Mouse (Mus musculus): ENCODE results near the gene Zcchc2. TPM values are rescaled to one million over a fixed set of nuclear protein-coding genes. Genes with fewer than 3 reads are reported as not detected.

Zcchc2 gene
- polyA plus RNA-seq, 1 experiment from 2014 or later = 3.1 TPM

DNA sequence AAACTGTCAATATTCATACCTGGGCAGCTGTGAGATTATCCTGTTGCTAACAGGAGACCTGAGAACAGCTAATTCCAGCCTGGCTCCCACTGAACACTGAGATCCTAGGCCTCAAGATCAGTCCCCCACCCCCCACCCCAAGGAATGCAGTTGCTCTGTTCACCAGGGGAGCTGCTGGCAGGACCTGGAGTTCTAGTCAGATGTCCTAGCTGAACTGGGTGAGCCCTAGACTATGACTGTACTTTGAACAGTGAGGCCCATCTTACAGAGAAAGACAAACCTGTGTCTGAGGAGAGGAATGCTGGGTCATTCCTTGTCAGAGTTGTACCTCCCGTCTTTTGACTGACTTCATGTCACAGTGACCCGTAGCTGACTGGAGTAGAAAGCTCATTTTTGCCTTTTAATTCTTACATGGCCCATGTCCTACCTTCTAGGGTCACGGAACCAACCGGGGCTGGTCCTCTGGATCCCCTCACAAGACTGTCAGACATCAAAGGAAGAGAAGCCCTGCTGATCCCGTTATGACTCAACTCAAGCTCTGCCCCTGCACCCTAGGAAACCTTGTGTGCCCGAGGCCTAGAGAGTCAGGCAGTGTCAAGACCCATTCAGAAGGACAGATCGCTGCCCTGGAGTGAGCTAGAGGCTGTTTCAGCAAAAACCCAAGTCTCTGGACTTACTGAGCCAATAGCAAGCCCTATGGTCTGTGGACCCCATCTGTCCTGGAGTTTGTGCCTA lies 28.0 kb upstream of the Zcchc2 start:
- ATAC-seq (ENCODE audit: low FRiP score) (no peak), DNase-seq (ENCODE audit: low spot score) (no peak)
- Histone ChIP-seq H3K4me3 (replicated peaks; ENCODE audit: low read length) (no peak overlapping the region), H3K4me1 (replicated peaks; ENCODE audit: control insufficient read depth, insufficient read depth, low read length) (no peaks in the 10 kb centered on the region), H3K27me3 (ENCODE audit: control insufficient read depth, insufficient read depth, low read length) (no peaks in the 10 kb centered on the region), H3K36me3 (replicated peaks; ENCODE audit: control insufficient read depth, insufficient read depth) (no peaks in the 10 kb centered on the region), H3K9me3 (ENCODE audit: control insufficient read depth, low read length) (no peaks in the 10 kb centered on the region), H3K4me2 (replicated peaks) (no peak overlapping the region), H3K27ac (no peak overlapping the region), H3K9ac (no peak overlapping the region)
- 74% methylated on average over 7 of the region's 7 CpGs for WGBS

DNA sequence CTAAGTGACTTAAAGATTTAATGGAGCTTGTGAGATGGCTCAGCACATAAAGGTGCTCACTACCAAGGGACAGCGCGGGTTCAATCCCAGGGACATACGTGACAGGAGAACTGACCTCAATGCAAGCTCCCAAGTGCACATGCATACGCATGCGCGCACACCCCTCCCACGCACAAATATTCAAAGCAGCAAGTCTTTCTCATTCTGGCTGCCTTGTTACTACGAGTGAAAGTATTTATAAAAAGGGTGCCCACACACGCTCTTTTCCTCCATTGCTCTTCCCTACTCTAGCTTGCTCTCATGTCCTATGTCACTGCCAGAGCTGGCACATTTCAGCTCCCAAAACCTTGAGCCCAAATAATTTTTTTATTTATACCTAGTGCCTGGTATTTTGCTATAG lies 27.4 kb upstream of the Zcchc2 start:
- WGBS = 91% methylated on average over 9 of the region's 9 CpGs
- H3K36me3 ChIP-seq (replicated peaks; ENCODE audit: control insufficient read depth, insufficient read depth) = no peaks in the 10 kb centered on the region
- H3K27me3 ChIP-seq (ENCODE audit: control insufficient read depth, insufficient read depth, low read length) = no peaks in the 10 kb centered on the region
- ATAC-seq (ENCODE audit: low FRiP score) (no peak), DNase-seq (ENCODE audit: low spot score) (no peak)
- no peaks in the 10 kb centered on the region for H3K4me1 ChIP-seq (replicated peaks; ENCODE audit: control insufficient read depth, insufficient read depth, low read length)
- H3K9ac ChIP-seq = no peak overlapping the region
- H3K4me3 ChIP-seq (replicated peaks; ENCODE audit: low read length) = no peak overlapping the region
- no peak overlapping the region for H3K27ac ChIP-seq
- H3K9me3 ChIP-seq (ENCODE audit: control insufficient read depth, low read length) = no peaks in the 10 kb centered on the region
- no peak overlapping the region for H3K4me2 ChIP-seq (replicated peaks)

DNA sequence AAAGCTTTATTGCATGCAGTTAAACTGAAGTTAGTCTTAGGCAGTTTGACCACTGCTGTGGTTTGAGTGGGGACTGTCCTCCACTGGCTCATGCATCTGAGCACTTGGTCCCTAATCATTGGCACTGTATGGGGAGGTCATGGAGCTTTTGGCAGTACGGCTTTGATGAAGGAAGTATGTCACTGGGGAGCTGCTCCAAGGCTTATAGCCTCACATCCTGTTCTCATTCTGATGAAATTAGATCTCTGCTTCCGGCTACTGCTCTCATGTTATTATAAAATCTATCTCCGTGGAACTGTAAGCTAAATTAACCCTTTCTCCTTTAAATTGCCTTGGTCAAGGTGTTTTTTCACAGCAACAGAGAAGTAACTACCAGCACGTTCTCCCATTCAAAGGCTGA lies 25.7 kb upstream of the Zcchc2 start:
- Histone ChIP-seq H3K27ac (no peak overlapping the region), H3K4me3 (replicated peaks; ENCODE audit: low read length) (no peak overlapping the region), H3K27me3 (ENCODE audit: control insufficient read depth, insufficient read depth, low read length) (no peaks in the 10 kb centered on the region), H3K4me1 (replicated peaks; ENCODE audit: control insufficient read depth, insufficient read depth, low read length) (no peaks in the 10 kb centered on the region), H3K9me3 (ENCODE audit: control insufficient read depth, low read length) (no peaks in the 10 kb centered on the region), H3K4me2 (replicated peaks) (no peak overlapping the region), H3K9ac (no peak overlapping the region), H3K36me3 (replicated peaks; ENCODE audit: control insufficient read depth, insufficient read depth) (no peaks in the 10 kb centered on the region)
- ATAC-seq (ENCODE audit: low FRiP score) (no peak), DNase-seq (ENCODE audit: low spot score) (no peak)
- 67% methylated on average over 4 of the region's 4 CpGs for WGBS

DNA sequence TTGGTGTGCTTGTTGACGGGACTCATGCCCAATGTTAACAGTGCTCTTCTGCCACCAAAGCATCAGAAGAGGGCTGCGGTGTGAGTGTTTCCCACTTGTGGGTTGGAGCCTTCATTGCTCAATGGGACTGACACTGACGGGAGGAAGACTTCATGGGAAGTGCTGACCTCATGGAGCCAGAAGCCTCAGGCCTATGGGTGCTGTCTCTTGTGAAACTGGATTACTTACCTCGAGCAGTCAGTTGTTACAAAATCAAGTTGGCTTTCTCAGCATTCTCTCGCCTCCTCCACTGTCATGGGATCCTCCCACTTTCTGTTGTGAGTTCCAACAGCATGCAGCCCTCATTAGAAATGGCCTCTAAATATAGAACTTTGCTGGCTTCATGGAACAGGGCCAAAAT lies 25.0 kb upstream of the Zcchc2 start:
- no peaks in the 10 kb centered on the region for H3K4me1 ChIP-seq (replicated peaks; ENCODE audit: control insufficient read depth, insufficient read depth, low read length)
- H3K4me3 ChIP-seq (replicated peaks; ENCODE audit: low read length) = no peak overlapping the region
- no peak overlapping the region for H3K4me2 ChIP-seq (replicated peaks)
- no peaks in the 10 kb centered on the region for H3K9me3 ChIP-seq (ENCODE audit: control insufficient read depth, low read length)
- DNase-seq (ENCODE audit: low spot score) (no peak), ATAC-seq (ENCODE audit: low FRiP score) (no peak)
- no peaks in the 10 kb centered on the region for H3K27me3 ChIP-seq (ENCODE audit: control insufficient read depth, insufficient read depth, low read length)
- no peak overlapping the region for H3K9ac ChIP-seq
- no peaks in the 10 kb centered on the region for H3K36me3 ChIP-seq (replicated peaks; ENCODE audit: control insufficient read depth, insufficient read depth)
- no peak overlapping the region for H3K27ac ChIP-seq
- 86% methylated on average over 5 of the region's 5 CpGs for WGBS

DNA sequence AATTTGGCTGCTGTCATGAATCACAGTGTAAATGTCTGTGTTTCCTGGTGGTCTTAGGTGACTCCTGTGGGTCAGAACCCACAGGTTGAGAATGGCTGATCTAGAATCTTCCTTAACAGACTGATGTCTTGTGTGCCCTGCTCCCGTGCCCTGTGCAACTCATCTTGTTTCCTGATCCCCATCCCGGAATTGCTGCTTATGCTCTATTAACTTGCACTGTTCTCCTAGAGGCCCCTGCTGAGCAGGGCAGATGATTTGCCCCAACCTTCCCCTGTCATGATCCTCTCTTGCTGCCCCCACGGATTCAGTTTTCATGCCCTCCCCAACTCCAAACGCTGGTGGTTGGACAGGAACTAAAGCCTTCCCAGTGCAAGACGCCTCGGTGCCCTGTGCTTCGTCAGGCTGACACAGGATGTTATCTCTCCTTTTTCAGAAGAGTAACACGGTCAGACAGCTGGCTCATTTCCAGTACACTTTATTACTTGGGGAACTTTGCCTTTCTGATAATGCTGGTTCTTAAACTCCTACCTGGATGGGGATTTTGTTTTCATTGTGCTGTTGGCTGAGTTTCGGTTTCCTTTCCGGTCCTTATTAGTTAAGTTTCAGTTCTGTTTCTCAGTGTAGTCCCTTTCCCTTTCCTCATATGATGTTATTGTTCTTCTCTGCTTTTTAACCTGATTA lies 18.6 kb upstream of the Zcchc2 start:
- Histone ChIP-seq H3K27ac (no peak overlapping the region), H3K9me3 (ENCODE audit: control insufficient read depth, low read length) (no peaks in the 10 kb centered on the region), H3K36me3 (replicated peaks; ENCODE audit: control insufficient read depth, insufficient read depth) (no peaks in the 10 kb centered on the region), H3K9ac (no peak overlapping the region), H3K4me2 (replicated peaks) (no peak overlapping the region), H3K27me3 (ENCODE audit: control insufficient read depth, insufficient read depth, low read length) (no peaks in the 10 kb centered on the region), H3K4me1 (replicated peaks; ENCODE audit: control insufficient read depth, insufficient read depth, low read length) (no peaks in the 10 kb centered on the region), H3K4me3 (replicated peaks; ENCODE audit: low read length) (no peak overlapping the region)
- ATAC-seq (ENCODE audit: low FRiP score) (no peak), DNase-seq (ENCODE audit: low spot score) (no peak)
- WGBS = 75% methylated on average over 10 of the region's 10 CpGs

DNA sequence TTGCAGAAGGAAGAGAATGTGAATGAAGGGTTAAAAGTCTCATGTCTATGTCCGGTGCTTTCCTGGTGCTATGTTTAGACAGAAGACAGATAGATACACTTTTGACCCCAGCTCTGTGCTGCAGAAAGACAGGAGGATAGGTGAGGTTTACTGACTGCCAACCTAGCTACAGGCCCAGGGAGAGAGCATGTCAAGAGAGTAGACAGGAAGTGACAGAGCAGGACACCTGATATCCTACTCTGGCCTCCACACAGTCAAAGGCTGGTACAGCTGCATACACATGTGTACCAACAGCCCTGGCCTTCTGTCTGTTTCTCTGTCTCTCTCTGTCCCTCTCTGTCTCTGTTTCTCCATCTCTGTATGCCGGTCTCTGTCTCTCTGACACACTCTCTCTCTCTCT lies 16.2 kb upstream of the Zcchc2 start:
- DNase-seq (ENCODE audit: low spot score) = no peak
- ATAC-seq (ENCODE audit: low FRiP score) = no peak
- no peak overlapping the region for H3K4me2 ChIP-seq (replicated peaks)
- H3K4me1 ChIP-seq (replicated peaks; ENCODE audit: control insufficient read depth, insufficient read depth, low read length) = no peaks in the 10 kb centered on the region
- no peak overlapping the region for H3K27ac ChIP-seq
- H3K9ac ChIP-seq = no peak overlapping the region
- 79% methylated on average over 2 of the region's 2 CpGs for WGBS
- no peaks in the 10 kb centered on the region for H3K36me3 ChIP-seq (replicated peaks; ENCODE audit: control insufficient read depth, insufficient read depth)
- no peak overlapping the region for H3K4me3 ChIP-seq (replicated peaks; ENCODE audit: low read length)
- no peaks in the 10 kb centered on the region for H3K9me3 ChIP-seq (ENCODE audit: control insufficient read depth, low read length)
- H3K27me3 ChIP-seq (ENCODE audit: control insufficient read depth, insufficient read depth, low read length) = no peaks in the 10 kb centered on the region

DNA sequence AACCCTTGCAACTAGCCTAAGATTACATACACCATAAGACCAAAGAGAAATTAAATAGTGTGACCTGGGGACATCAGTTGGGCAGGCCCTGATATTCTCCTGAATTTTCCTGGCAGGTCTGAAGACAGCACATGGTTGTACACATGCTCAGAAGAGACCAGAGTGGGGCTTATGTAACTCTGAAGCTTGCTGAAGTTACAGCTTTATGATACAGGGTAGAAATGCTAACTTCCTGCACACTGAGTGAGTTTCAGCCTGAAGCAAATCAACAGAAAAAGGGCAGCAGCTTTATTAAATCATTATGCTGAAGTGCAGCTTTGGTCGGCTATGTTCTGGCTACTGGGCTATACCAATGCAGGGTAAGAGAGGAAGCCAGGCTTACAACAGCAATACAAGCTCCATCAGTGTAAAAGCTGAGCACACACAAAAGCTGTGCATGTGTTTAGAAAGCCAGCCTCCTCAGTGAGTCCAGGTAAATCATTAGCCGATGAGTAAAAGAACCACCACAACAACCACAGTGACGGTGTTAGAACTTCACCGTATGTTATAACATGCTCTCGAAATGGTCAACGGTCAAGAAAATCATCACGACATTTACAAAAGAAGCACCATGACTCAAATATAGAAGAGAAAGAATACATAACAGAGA lies 12.6 kb upstream of the Zcchc2 start:
- no peak overlapping the region for H3K9ac ChIP-seq
- no peaks in the 10 kb centered on the region for H3K27me3 ChIP-seq (ENCODE audit: control insufficient read depth, insufficient read depth, low read length)
- H3K4me1 ChIP-seq (replicated peaks; ENCODE audit: control insufficient read depth, insufficient read depth, low read length) = no peaks in the 10 kb centered on the region
- 80% methylated on average over 7 of the region's 7 CpGs for WGBS
- H3K36me3 ChIP-seq (replicated peaks; ENCODE audit: control insufficient read depth, insufficient read depth) = no peaks in the 10 kb centered on the region
- H3K4me3 ChIP-seq (replicated peaks; ENCODE audit: low read length) = no peak overlapping the region
- no peak overlapping the region for H3K4me2 ChIP-seq (replicated peaks)
- no peak for ATAC-seq (ENCODE audit: low FRiP score)
- H3K9me3 ChIP-seq (ENCODE audit: control insufficient read depth, low read length) = no peaks in the 10 kb centered on the region
- no peak overlapping the region for H3K27ac ChIP-seq
- DNase-seq (ENCODE audit: low spot score) = no peak

DNA sequence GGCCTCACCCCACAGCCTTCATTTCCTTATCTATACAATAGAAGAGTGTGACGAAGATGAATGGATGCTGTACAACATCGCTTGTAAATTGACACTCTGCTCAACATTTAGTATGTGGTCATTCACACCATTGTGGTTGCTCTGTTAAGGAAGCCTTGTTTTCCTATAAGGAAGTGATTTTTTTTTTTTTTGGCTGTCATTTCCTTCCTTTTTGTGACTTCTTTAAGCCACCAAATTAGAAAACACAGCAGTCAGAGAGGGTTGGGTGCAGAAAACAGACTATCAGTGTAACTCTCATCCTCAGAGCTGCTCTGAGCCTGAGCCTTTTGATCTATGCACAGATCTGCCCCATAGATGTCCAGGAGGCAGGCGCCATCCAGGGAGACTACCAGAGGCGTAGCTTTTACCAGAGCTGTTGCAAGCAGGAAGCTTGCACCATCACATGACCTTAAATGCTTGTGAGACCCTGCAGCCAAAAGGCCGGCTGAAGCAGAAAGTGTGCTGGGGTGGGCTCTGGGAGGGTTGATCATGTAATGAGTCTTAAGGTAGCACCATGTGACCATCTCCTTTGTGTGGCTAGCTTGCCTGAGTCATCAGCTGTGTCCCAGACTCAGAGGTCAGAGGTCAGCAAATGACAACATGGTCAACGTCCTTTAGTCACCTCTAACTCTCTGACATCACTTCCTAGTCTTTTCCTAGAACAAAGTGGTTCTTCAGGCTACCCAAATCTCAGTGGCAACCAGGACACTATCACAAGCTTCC lies 9.2 kb upstream of the Zcchc2 start:
- no peak overlapping the region for H3K4me2 ChIP-seq (replicated peaks)
- no peak overlapping the region for H3K27ac ChIP-seq
- 59% methylated on average over 6 of the region's 6 CpGs for WGBS
- no peaks in the 10 kb centered on the region for H3K4me1 ChIP-seq (replicated peaks; ENCODE audit: control insufficient read depth, insufficient read depth, low read length)
- no peaks in the 10 kb centered on the region for H3K9me3 ChIP-seq (ENCODE audit: control insufficient read depth, low read length)
- ATAC-seq (ENCODE audit: low FRiP score) (no peak), DNase-seq (ENCODE audit: low spot score) (no peak)
- no peaks in the 10 kb centered on the region for H3K36me3 ChIP-seq (replicated peaks; ENCODE audit: control insufficient read depth, insufficient read depth)
- H3K4me3 ChIP-seq (replicated peaks; ENCODE audit: low read length) = no peak overlapping the region
- H3K27me3 ChIP-seq (ENCODE audit: control insufficient read depth, insufficient read depth, low read length) = no peaks in the 10 kb centered on the region
- H3K9ac ChIP-seq = no peak overlapping the region
